Mouse (Mus musculus): ENCODE results near the gene Trdmt1. TPM values are rescaled to one million over a fixed set of nuclear protein-coding genes. Genes with fewer than 3 reads are reported as not detected.

Trdmt1 gene
- total RNA-seq, 1 experiment: 7.4 TPM

DNA sequence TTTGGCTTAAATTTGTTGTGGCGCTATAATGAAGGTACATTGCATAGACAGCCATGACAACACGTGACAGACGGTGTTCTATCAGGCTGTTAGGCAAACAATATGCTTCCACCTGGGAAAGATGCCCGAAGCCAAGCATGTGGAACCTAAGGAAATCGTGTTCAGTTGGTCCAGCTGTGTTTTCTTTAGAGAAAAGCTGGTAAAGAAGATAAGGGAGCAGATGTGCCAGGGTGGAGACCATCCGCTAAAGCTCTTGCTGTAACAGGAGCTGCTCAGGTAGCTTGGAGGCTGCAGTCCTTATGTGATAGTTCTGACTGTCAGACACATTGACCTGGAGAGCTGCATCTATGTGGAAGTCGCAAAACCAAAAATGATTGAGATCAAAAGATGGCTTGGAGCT is 45.3 kb downstream of the Trdmt1 start:
- H3K9ac ChIP-seq (ENCODE audit: insufficient read depth, low read depth, low read length, poor library complexity, severe bottlenecking): no peak overlapping the region
- H3K9me3 ChIP-seq (ENCODE audit: control insufficient read depth, insufficient read depth, low read depth, low read length): no peaks in the 10 kb centered on the region
- TF ChIP-seq ZNF384 (IDR thresholded peaks at IDR 0.05; ENCODE audit: low read depth, low read length) (no peak), HCFC1 (IDR thresholded peaks at IDR 0.05; ENCODE audit: borderline replicate concordance, insufficient read depth, low read length) (no peak), CHD2 (IDR thresholded peaks at IDR 0.05; ENCODE audit: low read depth, low read length) (no peak), ZC3H11A (IDR thresholded peaks at IDR 0.05; ENCODE audit: borderline replicate concordance, low read depth, low read length) (no peak), MAFK (IDR thresholded peaks at IDR 0.05; ENCODE audit: insufficient read depth, low read depth, low read length) (no peak)
- in situ Hi-C loops (cut with MboI; ENCODE audit: low sequenced_read_pairs in 2 of 2, unreplicated experiment in 2 of 2): no loop called here
- no peaks in the 10 kb centered on the region for H3K36me3 ChIP-seq (ENCODE audit: control insufficient read depth, insufficient read depth, low read length, poor library complexity, severe bottlenecking)
- H3K27ac ChIP-seq (ENCODE audit: insufficient read depth, low read depth, low read length, poor library complexity, severe bottlenecking): no peak overlapping the region
- no peak overlapping the region for H3K4me3 ChIP-seq (ENCODE audit: insufficient read depth in 1 of 2, low read depth in 1 of 2, low read length in 2 of 2, poor library complexity in 1 of 2, severe bottlenecking in 1 of 2)
- no peaks in the 10 kb centered on the region for H3K4me1 ChIP-seq (ENCODE audit: control insufficient read depth in 2 of 2, insufficient read depth in 2 of 2, low read length in 2 of 2, poor library complexity in 1 of 2)
- no peak for DNase-seq (ENCODE audit: low read depth, low spot score)

DNA sequence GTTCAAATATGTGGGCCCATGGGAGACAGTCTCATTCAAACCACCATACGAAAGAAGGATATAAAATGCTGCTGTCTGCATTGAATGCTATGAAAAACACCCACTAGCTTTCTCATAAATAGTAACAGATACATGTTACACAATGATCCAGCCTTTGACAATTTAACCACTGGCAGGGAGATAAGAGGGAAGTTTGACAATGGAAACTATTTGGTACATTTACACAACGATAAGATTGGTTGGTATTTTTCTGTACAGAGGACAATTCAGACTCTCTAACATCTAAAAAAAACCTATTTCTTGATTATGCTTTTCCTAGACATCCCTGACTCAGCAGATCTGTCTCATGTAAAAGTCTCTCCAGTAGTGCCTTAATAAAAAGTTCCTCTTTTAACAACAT is 48.4 kb downstream of the Trdmt1 start:
- H3K36me3 ChIP-seq (ENCODE audit: control insufficient read depth, insufficient read depth, low read length, poor library complexity, severe bottlenecking): no peaks in the 10 kb centered on the region
- no peaks in the 10 kb centered on the region for H3K4me1 ChIP-seq (ENCODE audit: control insufficient read depth in 2 of 2, insufficient read depth in 2 of 2, low read length in 2 of 2, poor library complexity in 1 of 2)
- no peak overlapping the region for H3K4me3 ChIP-seq (ENCODE audit: insufficient read depth in 1 of 2, low read depth in 1 of 2, low read length in 2 of 2, poor library complexity in 1 of 2, severe bottlenecking in 1 of 2)
- H3K9ac ChIP-seq (ENCODE audit: insufficient read depth, low read depth, low read length, poor library complexity, severe bottlenecking): no peak overlapping the region
- H3K9me3 ChIP-seq (ENCODE audit: control insufficient read depth, insufficient read depth, low read depth, low read length): no peaks in the 10 kb centered on the region
- in situ Hi-C loops (cut with MboI; ENCODE audit: low sequenced_read_pairs in 2 of 2, unreplicated experiment in 2 of 2): no loop called here
- no peak for DNase-seq (ENCODE audit: low read depth, low spot score)
- TF ChIP-seq CHD2 (IDR thresholded peaks at IDR 0.05; ENCODE audit: low read depth, low read length) (no peak), MAFK (IDR thresholded peaks at IDR 0.05; ENCODE audit: insufficient read depth, low read depth, low read length) (no peak), ZNF384 (IDR thresholded peaks at IDR 0.05; ENCODE audit: low read depth, low read length) (no peak), HCFC1 (IDR thresholded peaks at IDR 0.05; ENCODE audit: borderline replicate concordance, insufficient read depth, low read length) (no peak), ZC3H11A (IDR thresholded peaks at IDR 0.05; ENCODE audit: borderline replicate concordance, low read depth, low read length) (no peak)
- H3K27ac ChIP-seq (ENCODE audit: insufficient read depth, low read depth, low read length, poor library complexity, severe bottlenecking): no peak overlapping the region

DNA sequence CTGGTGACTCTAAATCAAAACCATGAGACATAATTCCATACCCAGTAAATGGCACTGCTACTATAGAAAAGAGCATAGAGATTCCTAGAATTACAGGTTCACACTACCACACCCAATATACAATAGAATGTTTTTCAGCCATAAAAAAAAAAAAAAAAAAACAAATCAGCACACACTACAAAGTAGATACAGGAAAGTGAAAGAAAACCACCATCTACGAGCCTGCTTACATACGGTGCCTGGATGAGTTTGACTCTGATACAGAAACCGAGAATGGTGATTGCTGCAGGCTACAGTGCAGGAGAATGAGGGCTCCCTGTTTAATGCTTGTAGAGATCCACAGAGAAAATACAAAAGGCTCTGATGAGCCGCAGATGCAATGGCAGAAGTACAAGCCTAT is 51.5 kb downstream of the Trdmt1 start:
- Histone ChIP-seq H3K4me3 (ENCODE audit: insufficient read depth in 1 of 2, low read depth in 1 of 2, low read length in 2 of 2, poor library complexity in 1 of 2, severe bottlenecking in 1 of 2) (no peak overlapping the region), H3K4me1 (ENCODE audit: control insufficient read depth in 2 of 2, insufficient read depth in 2 of 2, low read length in 2 of 2, poor library complexity in 1 of 2) (no peaks in the 10 kb centered on the region), H3K36me3 (ENCODE audit: control insufficient read depth, insufficient read depth, low read length, poor library complexity, severe bottlenecking) (no peaks in the 10 kb centered on the region), H3K9ac (ENCODE audit: insufficient read depth, low read depth, low read length, poor library complexity, severe bottlenecking) (no peak overlapping the region), H3K27ac (ENCODE audit: insufficient read depth, low read depth, low read length, poor library complexity, severe bottlenecking) (no peak overlapping the region), H3K9me3 (ENCODE audit: control insufficient read depth, insufficient read depth, low read depth, low read length) (no peaks in the 10 kb centered on the region)
- in situ Hi-C loops (cut with MboI; ENCODE audit: low sequenced_read_pairs in 2 of 2, unreplicated experiment in 2 of 2): no loop called here
- no peak for DNase-seq (ENCODE audit: low read depth, low spot score)
- TF ChIP-seq CHD2 (IDR thresholded peaks at IDR 0.05; ENCODE audit: low read depth, low read length) (no peak), ZC3H11A (IDR thresholded peaks at IDR 0.05; ENCODE audit: borderline replicate concordance, low read depth, low read length) (no peak), HCFC1 (IDR thresholded peaks at IDR 0.05; ENCODE audit: borderline replicate concordance, insufficient read depth, low read length) (no peak), ZNF384 (IDR thresholded peaks at IDR 0.05; ENCODE audit: low read depth, low read length) (no peak), MAFK (IDR thresholded peaks at IDR 0.05; ENCODE audit: insufficient read depth, low read depth, low read length) (no peak)

DNA sequence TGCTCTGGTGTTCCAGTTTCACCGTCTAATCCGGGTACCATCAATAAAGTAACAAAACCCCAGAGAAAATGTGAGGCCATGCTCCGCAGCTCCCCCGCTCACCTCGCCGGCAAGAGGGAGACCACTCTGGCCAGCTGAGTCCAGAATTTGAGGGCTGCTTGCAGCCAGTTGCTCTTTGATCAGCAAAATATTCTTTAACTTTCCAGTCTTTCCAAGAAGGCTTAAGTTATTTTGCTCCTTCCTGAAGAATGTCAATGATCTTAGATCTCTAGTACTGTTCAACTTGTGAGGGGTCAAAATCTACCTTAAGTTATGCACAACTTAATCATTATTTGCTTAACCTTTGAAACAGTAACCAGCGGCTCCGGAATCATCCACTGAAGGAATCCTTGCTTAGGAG is 52.7 kb downstream of the Trdmt1 start, which contains the start of gene Cubn:
Gene Cubn, minus strand, starts transcription at position 80 of the 400 bp plus-strand sequence.
- Histone ChIP-seq H3K9ac (ENCODE audit: insufficient read depth, low read depth, low read length, poor library complexity, severe bottlenecking) (no peak within 1 kb of the TSS), H3K9me3 (ENCODE audit: control insufficient read depth, insufficient read depth, low read depth, low read length) (no peaks in the 10 kb centered on the region), H3K36me3 (ENCODE audit: control insufficient read depth, insufficient read depth, low read length, poor library complexity, severe bottlenecking) (no peaks in the 10 kb centered on the region), H3K4me3 (ENCODE audit: insufficient read depth in 1 of 2, low read depth in 1 of 2, low read length in 2 of 2, poor library complexity in 1 of 2, severe bottlenecking in 1 of 2) (no peak within 1 kb of the TSS), H3K4me1 (ENCODE audit: control insufficient read depth in 2 of 2, insufficient read depth in 2 of 2, low read length in 2 of 2, poor library complexity in 1 of 2) (no peaks in the 10 kb centered on the region), H3K27ac (ENCODE audit: insufficient read depth, low read depth, low read length, poor library complexity, severe bottlenecking) (no peak within 1 kb of the TSS)
- in situ Hi-C loops (cut with MboI; ENCODE audit: low sequenced_read_pairs in 2 of 2, unreplicated experiment in 2 of 2): no loop called here
- no peak for DNase-seq (ENCODE audit: low read depth, low spot score)
- TF ChIP-seq ZNF384 (IDR thresholded peaks at IDR 0.05; ENCODE audit: low read depth, low read length) (no peak), HCFC1 (IDR thresholded peaks at IDR 0.05; ENCODE audit: borderline replicate concordance, insufficient read depth, low read length) (no peak), ZC3H11A (IDR thresholded peaks at IDR 0.05; ENCODE audit: borderline replicate concordance, low read depth, low read length) (no peak), MAFK (IDR thresholded peaks at IDR 0.05; ENCODE audit: insufficient read depth, low read depth, low read length) (no peak), CHD2 (IDR thresholded peaks at IDR 0.05; ENCODE audit: low read depth, low read length) (no peak)

DNA sequence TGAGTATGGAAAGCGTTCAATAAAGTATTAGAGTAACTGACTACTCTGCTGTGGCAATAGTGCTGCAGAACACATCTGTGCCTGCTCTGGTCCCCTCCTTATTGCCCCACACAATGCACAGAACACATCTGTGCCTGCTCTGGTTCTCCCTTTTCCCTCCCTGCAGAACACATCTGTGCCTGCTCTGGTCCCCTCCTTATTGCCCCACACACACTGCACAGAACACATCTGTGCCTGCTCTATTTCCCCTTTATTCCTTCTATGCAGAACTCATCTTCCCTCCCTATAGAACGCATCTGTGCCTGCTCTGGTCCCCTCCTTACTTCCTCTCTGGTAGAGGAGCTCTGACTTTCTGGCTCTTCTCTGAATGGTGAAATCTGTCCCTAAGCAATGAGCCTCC is 54.0 kb downstream of the Trdmt1 start:
- Histone ChIP-seq H3K4me1 (ENCODE audit: control insufficient read depth in 2 of 2, insufficient read depth in 2 of 2, low read length in 2 of 2, poor library complexity in 1 of 2) (no peaks in the 10 kb centered on the region), H3K9me3 (ENCODE audit: control insufficient read depth, insufficient read depth, low read depth, low read length) (no peaks in the 10 kb centered on the region), H3K4me3 (ENCODE audit: insufficient read depth in 1 of 2, low read depth in 1 of 2, low read length in 2 of 2, poor library complexity in 1 of 2, severe bottlenecking in 1 of 2) (no peak overlapping the region), H3K36me3 (ENCODE audit: control insufficient read depth, insufficient read depth, low read length, poor library complexity, severe bottlenecking) (no peaks in the 10 kb centered on the region), H3K27ac (ENCODE audit: insufficient read depth, low read depth, low read length, poor library complexity, severe bottlenecking) (no peak overlapping the region), H3K9ac (ENCODE audit: insufficient read depth, low read depth, low read length, poor library complexity, severe bottlenecking) (no peak overlapping the region)
- TF ChIP-seq MAFK (IDR thresholded peaks at IDR 0.05; ENCODE audit: insufficient read depth, low read depth, low read length) (no peak), CHD2 (IDR thresholded peaks at IDR 0.05; ENCODE audit: low read depth, low read length) (no peak)
- no peak for DNase-seq (ENCODE audit: low read depth, low spot score)
- in situ Hi-C loops (cut with MboI; ENCODE audit: low sequenced_read_pairs in 2 of 2, unreplicated experiment in 2 of 2): no loop called here
